Mouse (Mus musculus): ENCODE data around the gene Bmp8b.
"Not testable (repeated sequence)": the region's sequence is repeated elsewhere in the genome, so short reads cannot be mapped to it uniquely, and the experiment has no call there.

Bmp8b gene

DNA sequence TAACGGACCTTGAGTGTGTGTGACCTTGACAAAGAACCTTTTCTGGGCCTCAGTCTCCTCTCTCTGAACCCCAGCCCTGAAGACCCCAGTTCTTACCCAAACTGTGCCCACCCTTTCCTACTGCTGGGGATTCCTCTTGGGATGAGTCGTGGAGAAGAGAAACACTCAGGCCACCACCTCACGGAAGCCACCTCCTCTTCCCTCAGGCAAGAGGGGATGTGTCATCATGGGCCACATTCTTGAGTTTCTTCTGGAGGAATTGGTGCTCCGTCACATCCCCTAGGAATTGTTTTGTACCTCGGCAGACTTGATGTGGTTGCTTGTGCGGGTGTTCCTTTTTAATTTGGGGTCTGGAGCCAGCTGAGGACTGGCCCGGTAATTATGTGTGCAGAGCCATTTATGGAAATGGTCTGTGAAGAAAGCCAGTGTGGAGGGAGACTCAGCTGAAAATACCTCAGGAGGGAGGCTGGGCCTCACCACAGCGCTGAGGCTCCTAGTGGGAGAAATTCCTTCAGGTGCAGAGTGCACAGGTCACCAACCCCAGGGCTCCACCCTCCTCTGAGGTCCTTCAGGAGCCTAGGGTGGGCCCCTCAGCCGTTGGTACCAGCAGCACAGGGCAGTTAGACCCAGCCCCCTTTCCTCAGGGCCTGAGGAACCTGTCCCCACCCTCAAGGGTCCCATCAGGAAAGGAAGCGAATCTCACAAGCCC, 6.5 kb downstream of the Bmp8b start:
- not testable (repeated sequence) for DNase-seq (ENCODE audit: low spot score)

GRCm38 (mm10) chr4:123112216-123112764, 7.3 kb downstream of the Bmp8b start:
- DNase-seq (ENCODE audit: low spot score): no peak

- DNase-seq (ENCODE audit: low spot score): not testable (repeated sequence)
Observed at GRCm38 (mm10) chr4:123114651-123115050, 9.7 kb downstream of the Bmp8b start.

GRCm38 (mm10) chr4:123116011-123116410, 11.0 kb downstream of the Bmp8b start, which contains the start of gene Oxct2b:
Oxct2b (plus strand) TSS chr4:123116266.
- DNase-seq (ENCODE audit: low spot score): no peak

- DNase-seq (ENCODE audit: low spot score): not testable (repeated sequence)
Observed at GRCm38 (mm10) chr4:123116640-123117039, 11.7 kb downstream of the Bmp8b start.

DNA sequence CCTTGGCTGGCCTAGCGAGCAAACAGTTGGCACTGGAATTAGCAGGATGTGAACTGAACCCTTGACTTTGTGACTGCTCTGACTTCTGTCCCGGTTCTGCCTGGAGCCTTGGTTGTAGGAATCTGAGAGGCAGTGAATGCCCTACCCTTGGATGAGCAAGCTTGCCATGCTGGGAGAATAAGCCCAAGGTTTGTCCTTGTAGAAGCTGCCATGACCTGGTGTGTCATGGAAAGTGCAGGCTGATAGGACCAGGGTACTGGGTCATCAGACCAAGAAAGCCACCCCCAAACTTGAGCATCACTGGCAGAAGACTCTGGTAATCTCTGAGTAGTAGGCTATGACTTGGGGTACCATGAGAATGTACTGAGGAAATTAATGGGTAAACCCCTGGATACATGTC, 16.3 kb downstream of the Bmp8b start:
- DNase-seq (ENCODE audit: low spot score): no peak

- DNase-seq (ENCODE audit: low spot score): no peak
Observed at GRCm38 (mm10) chr4:123126626-123127025, 21.7 kb downstream of the Bmp8b start.

- no peak for DNase-seq (ENCODE audit: low spot score)
Observed at GRCm38 (mm10) chr4:123127051-123127450, 22.1 kb downstream of the Bmp8b start.

GRCm38 (mm10) chr4:123137551-123137950, 32.6 kb downstream of the Bmp8b start:
- no peak for DNase-seq (ENCODE audit: low spot score)

GRCm38 (mm10) chr4:123139513-123140154, 34.7 kb downstream of the Bmp8b start, which contains the start of gene Ppie:
Ppie (minus strand) TSS chr4:123139951.
- no peak for DNase-seq (ENCODE audit: low spot score)

DNA sequence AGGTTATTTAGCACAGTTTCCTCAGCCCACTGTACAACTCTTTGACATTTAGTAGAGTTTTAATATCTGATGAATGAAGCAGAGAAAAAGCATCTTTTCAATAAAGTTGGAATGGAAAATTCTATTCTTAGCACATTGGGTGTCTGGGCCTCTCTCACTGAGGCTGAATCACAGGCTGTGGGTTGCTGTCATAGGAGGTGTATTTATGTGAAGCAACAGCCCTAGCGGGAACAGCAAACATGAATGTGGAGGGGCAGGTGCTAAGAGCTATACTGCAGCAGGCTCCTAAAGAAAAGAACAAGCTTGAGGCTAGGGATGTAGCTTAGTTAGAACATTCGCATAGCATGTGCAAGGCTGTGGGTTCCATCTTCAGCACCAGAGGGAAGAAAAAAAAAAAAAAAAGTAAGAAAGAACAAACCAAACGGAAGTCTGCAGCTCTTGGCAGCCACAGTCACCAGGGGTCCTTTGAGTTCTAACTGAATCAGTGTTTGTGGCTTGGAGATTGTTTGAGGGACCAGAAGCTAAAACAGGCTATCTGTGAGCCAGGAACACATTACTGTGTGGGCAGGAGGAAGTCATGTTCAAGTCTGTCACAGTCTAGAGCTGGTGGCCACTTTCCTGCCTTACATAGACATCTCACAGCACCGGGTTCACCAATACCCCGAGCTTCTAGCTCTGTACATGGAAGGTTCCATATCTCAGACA, 42.6 kb downstream of the Bmp8b start:
- no peak for DNase-seq (ENCODE audit: low spot score)

DNA sequence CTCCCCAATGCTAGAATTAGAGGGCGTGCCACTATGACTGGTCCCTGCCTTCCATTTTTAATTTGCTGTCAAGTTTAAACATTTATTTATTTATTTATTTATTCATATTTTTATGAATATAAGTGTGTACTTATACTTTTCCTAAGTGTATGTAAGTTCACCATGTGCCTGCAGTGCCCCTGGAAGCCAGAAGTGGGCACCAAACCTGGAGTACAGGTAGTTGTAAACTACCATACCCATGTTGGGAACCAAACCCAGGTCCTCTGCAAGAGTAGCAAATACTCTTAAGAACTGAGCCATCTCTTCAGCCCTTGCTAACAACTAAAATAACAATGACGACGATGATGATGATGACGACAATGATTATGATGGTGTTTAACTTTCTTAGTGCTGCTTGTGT, 47.0 kb downstream of the Bmp8b start:
- DNase-seq (ENCODE audit: low spot score): no peak

DNA sequence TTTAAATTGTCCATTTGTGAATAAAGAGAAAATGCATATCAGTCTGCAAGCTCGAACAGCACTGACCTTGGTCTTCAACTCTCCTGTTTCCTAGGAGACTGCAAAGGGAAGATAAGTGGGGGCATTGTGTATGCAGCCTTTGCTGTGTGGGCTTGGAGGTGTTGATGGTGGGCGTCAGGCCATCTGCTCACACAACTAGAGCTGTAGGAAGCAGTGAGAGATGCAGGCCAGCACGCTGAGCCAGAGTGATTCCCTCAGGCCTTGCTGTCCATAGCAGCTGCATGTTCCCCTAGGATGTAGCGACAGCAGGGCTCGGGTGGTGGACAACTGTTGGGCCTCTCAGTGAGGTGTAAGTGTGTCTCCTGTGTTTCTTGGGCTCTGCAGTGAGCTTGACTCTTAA, 48.0 kb downstream of the Bmp8b start:
- no peak for DNase-seq (ENCODE audit: low spot score)

GRCm38 (mm10) chr4:123155004-123155403, 50.0 kb downstream of the Bmp8b start:
- no peak for DNase-seq (ENCODE audit: low spot score)

- DNase-seq (ENCODE audit: low spot score): no peak
Observed at GRCm38 (mm10) chr4:123155427-123155826, 50.5 kb downstream of the Bmp8b start.

GRCm38 (mm10) chr4:123155840-123156239, 50.9 kb downstream of the Bmp8b start:
- no peak for DNase-seq (ENCODE audit: low spot score)

DNA sequence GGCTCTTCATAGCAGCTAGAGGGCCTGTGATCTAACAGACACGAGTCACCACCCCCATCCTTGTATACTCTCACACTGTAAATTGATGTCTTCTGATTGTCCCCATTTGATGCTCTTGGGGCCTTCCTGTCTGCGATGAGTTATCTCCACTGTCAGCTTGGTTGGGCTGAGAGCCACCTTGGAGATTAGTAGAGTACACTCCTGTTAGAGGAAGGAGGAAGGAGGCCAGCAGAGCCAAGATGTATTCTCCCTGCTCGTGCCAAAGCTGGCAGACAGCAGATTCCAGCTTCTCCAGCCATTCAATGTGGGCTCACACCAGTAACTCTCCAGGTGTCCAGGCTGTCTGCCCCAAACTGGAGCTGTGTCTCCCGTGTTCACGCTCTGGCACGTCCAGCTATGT, 55.6 kb downstream of the Bmp8b start:
- DNase-seq (ENCODE audit: low spot score): no peak

GRCm38 (mm10) chr4:123161251-123161650, 56.3 kb downstream of the Bmp8b start:
- not testable (repeated sequence) for DNase-seq (ENCODE audit: low spot score)

DNA sequence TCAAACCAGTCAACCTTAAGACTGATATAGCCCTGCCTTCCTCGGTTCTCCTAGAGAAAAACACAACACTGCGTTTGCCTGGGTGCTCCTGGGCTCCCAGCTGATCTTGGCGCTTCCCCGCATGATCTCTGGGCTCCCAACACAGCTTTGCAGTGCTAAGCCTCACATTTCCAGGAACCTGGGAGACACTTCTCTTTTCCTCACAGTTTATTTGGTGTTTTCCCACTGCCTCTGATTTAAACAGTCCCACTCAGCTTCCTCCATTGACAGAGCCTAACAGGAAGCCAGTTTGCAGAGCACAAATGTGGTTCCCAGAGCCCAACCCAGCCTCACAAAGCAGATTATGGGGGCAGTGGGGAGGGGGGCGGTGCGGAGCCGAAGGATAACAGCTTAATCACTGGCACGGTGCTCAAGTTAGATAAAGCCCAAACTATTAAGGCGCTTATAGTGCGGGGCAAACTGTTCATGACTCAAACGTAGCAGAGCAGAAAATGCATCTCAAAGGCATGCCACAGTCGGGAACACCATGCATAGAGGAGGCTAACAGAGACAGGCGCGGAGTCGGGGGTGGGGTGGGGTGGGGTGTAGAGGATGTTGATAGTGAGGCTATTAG, 57.4 kb downstream of the Bmp8b start:
- DNase-seq (ENCODE audit: low spot score): no peak

DNA sequence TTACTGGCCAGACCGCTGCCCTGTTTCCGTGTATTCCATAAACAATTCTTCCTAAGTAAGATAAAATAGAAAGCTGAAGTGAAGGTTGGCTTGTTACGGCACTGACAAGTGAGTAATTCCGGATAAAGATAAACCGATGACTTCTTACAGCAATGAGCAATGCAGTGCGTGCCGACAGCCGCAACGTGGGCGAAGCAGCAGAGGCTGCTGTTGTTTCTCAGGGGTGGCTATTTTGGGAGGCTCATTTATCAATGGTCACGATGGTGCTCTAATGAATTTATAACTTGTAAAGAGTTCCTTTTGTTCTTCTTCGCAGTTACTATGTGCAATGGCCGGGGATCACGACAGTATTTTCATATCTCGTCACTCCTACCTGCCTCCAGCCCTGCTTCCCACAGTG, 59.2 kb downstream of the Bmp8b start:
- DNase-seq (ENCODE audit: low spot score): no peak

DNA sequence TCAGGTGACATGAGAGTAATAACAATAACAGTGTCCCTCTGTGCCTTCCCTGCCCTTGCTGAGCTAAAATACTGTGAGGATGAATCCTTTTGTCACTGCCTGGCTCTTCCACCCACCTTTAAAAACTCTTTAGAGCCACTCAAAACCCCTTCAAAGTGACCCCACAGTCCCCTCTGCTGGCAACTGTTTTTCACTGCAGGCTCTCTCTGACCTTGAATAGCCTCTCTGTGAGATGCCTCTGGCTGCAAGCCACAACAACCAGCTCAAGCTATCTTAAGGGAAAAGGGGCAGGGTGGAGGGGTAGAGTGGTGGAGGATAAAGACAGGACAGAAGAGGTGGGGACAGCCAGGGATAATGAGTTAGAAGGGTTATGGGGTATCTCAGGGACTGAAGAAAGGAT, 66.8 kb downstream of the Bmp8b start:
- no peak for DNase-seq (ENCODE audit: low spot score)
